Mouse (Mus musculus) kidney, postnatal 14 days (tissue): Measurements from ENCODE around the gene Itga7.

ENCODE experiments used
- DNase-seq: peaks from one replicate; pipeline ENCODE4 v3.0.0; 2022; ENCODE audit warnings: mixed read lengths

Gene Itga7

DNA sequence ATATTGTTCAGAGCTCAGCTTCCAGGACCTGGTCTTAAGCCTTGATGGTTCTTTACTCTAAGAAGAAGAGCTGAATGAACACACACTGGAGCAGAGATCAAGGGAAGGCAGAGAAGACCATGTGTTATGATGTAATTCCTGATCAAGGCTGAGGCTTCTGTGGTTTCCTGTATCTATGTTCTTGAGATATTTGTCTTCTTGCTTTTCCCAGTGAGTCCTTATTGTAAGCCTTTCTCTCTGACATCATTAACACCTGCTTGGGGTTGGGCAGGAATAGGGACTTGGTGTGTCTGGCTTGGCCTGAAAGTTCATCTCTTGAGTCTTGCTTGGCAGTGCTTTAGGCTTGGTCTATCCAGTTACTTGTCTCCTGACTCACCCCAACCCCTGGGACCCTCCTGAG is 57.4 kb downstream of the Itga7 start:
- DNase-seq: no peak

DNA sequence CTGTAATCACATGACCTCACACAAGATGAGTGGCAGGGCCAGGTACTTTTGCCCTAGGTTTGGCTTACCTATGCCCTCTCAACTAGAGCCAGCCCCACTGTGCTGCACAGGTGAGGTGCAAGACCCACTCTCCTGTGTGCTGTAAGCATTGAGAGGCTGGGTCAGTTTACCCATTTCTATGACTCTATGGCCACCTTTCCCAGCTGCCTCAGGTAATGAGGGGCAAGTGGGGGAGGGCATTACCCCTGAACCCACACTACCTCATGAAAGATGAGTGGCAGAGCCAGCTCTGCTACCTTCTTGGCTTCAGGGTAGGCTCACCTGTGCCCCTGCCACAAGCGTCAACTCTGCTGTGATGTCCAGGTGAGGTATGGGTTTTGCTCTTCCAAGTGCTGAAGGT is 62.2 kb downstream of the Itga7 start:
- no peak for DNase-seq

DNA sequence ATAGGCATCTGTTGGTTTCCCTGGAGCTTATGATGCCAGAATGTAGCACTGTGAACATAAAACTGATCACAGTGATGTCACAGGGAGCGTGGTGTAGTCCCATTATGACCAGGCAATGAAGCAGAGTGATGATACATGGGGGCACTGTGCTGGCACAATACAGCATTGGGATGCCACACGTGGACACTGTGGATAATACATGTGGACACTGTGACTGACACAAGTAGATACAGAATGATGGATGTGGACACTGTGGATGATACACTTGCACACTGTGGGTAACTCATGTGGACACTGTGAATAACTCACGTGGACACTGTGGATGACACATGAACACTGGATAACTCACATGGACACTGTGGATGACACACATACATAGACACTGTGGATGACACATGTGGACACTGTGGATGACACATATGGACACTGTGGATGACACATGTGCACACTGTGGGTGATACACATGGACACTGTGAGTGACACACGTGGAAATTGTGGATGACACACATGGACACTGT is 63.0 kb downstream of the Itga7 start:
- DNase-seq: no peak

DNA sequence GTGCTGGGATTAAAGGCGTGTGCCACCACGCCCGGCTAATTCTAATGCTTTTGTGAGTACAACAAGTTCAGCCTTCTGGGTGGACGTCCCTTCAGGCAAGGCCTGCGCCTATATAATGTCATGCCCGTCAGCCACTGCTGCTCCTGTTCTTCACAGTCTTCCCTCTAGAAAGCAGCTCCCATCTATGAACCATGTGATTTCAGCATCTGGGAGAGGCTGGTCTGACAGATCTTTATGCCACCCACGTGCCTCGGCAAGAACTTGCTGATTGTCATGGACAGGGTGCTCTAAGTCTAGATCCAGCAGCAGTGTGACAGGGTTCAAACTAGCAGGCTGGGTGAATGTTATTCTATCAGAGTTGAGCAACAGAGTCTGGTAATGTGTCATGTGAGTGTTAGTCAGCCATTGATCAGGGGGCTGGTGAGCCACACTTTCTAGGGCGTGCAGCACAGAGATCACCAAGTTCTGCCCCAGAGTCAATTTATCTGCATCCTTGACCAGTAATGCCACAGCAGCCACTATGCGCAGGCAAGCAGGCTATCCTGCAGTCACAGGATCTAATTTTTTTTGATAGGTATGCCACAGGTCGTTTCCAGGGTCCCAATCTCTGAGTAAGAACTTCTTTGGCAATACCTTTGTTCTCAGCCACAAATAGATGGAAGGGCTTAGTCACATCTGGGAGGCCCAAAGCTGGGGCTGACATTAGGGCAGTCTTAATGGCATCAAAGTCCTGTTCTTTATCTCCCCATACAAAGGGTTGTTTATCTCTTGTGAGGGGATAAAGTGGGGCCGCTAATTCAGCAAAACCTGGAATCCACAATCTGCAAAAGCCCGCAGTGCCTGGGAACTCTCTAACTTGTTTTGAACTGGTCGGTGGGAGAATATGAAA is 70.7 kb downstream of the Itga7 start:
- DNase-seq: no peak
